Mouse (Mus musculus) neural tube, embryonic 15.5 days (tissue): ENCODE results near the gene Tmem120b. TPM values are rescaled to one million over a fixed set of nuclear protein-coding genes. Genes with fewer than 3 reads are reported as not detected.

Source experiments
- ATAC-seq: fragments of 200-750 bp; cut with Nextera tagmentation; 2 replicates; pipeline ENCODE4 v1.8.0; 2017; ENCODE audit warnings: mild to moderate bottlenecking, moderate TSS enrichment, moderate library complexity; ENCODE audit not compliant: low FRiP score
- H3K27ac ChIP-seq: fragments of 300-500 bp; sonication (generic); replicated peaks from 2 replicates; pipeline ENCODE4 v1.5.1; 2015; ENCODE audit warnings: mild to moderate bottlenecking, inconsistent platforms
- H3K27me3 ChIP-seq: fragments of 300-500 bp; sonication (generic); replicated peaks from 2 replicates; pipeline ENCODE4 v1.6.1; 2015; ENCODE audit warnings: inconsistent platforms
- H3K36me3 ChIP-seq: fragments of 300-500 bp; sonication (generic); 2 replicates; pipeline ENCODE4 v1.6.1; 2015; ENCODE audit warnings: inconsistent platforms
- H3K4me1 ChIP-seq: fragments of 300-500 bp; sonication (generic); 2 replicates; pipeline ENCODE4 v1.6.1; 2015; ENCODE audit warnings: inconsistent platforms
- H3K4me2 ChIP-seq: fragments of 300-500 bp; sonication (generic); 2 replicates; pipeline ENCODE4 v1.6.1; 2015; ENCODE audit warnings: inconsistent platforms, mild to moderate bottlenecking, moderate library complexity
- H3K4me3 ChIP-seq: fragments of 300-500 bp; sonication (generic); replicated peaks from 2 replicates; pipeline ENCODE4 v1.5.1; 2015; ENCODE audit warnings: mild to moderate bottlenecking, inconsistent platforms
- H3K9ac ChIP-seq: fragments of 300-500 bp; sonication (generic); replicated peaks from 2 replicates; pipeline ENCODE4 v1.6.1; 2015; ENCODE audit warnings: mild to moderate bottlenecking, inconsistent platforms
- H3K9me3 ChIP-seq: fragments of 300-500 bp; sonication (generic); replicated peaks from 2 replicates; pipeline ENCODE4 v1.6.1; 2016; ENCODE audit warnings: inconsistent platforms
- WGBS: fragments of 180-500 bp; shearing (Covaris S2); methylation state at CpG from one replicate; pipeline ENCODE4 v1.1.7; 2015; ENCODE audit warnings: mixed read lengths; 5-methylcytosine and 5-hydroxymethylcytosine counted together
- polyA plus RNA-seq: library from polyadenylated mRNA; unstranded; fragments of >200 nt; fragmentation: Nextera tagmentation; extraction: Ambion mirVana; gene quantifications from 2 replicates; pipeline ENCODE4 v1.2.1, GENCODE M21; 2015

Gene Tmem120b
- polyA plus RNA-seq, 1 experiment from 2014 or later, result 19.6 TPM

DNA sequence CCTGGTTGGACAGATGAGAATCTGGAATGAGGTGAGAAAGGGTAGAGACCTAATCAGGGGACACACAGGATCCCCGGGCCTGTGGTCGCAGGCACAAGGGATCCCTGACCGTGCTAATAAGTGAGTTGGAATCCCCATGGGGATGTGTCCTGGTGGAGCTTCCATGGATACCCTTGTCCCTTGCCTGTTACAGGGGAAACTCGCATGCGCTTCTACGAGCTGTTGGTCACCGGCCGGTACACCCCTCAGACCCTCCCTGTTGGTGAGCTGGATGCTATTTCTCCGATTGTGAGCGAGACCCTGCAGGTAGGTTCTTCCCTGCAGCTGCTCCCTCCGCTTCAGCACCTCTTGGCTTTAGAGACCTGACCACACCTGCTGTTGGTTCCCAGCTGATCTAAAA, 78.1 kb downstream of the Tmem120b start:
- peaks cover 33% of the 10 kb centered on the region for H3K36me3 ChIP-seq
- ATAC-seq, result no peak
- 84% methylated on average over 11 of the region's 11 CpGs for WGBS
- no peaks in the 10 kb centered on the region for H3K27me3 ChIP-seq
- no peak overlapping the region for H3K4me3 ChIP-seq
- H3K27ac ChIP-seq, result no peak overlapping the region
- peak overlapping the region; percentile 98; the same call in 1 of the 2 replicates for H3K4me2 ChIP-seq
- H3K9me3 ChIP-seq, result no peaks in the 10 kb centered on the region
- H3K9ac ChIP-seq, result no peak overlapping the region
- H3K4me1 ChIP-seq, result peaks cover 77% of the 10 kb centered on the region

DNA sequence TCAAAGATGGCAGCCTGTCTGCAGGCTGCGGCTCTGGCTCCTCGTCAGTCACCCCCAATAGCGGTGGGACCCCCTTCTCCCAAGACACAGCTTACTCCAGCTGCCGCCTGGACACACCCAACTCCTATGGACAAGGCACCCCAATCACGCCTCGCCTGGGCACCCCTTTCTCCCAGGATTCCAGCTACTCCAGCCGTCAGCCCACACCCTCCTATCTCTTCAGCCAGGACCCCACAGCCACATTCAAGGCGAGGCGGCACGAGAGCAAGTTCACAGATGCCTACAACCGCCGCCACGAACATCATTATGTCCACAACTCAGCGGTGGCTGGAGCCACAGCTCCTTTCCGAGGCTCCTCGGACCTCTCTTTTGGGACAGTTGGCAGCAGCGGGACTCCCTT, 79.4 kb downstream of the Tmem120b start:
- Histone ChIP-seq H3K27me3 (no peaks in the 10 kb centered on the region), H3K4me2 (no peak overlapping the region), H3K36me3 (peaks cover 39% of the 10 kb centered on the region), H3K9ac (no peak overlapping the region), H3K4me1 (peaks cover 85% of the 10 kb centered on the region), H3K9me3 (no peaks in the 10 kb centered on the region), H3K4me3 (no peak overlapping the region), H3K27ac (no peak overlapping the region)
- WGBS, result 86% methylated on average over 17 of the region's 17 CpGs
- ATAC-seq, result no peak

DNA sequence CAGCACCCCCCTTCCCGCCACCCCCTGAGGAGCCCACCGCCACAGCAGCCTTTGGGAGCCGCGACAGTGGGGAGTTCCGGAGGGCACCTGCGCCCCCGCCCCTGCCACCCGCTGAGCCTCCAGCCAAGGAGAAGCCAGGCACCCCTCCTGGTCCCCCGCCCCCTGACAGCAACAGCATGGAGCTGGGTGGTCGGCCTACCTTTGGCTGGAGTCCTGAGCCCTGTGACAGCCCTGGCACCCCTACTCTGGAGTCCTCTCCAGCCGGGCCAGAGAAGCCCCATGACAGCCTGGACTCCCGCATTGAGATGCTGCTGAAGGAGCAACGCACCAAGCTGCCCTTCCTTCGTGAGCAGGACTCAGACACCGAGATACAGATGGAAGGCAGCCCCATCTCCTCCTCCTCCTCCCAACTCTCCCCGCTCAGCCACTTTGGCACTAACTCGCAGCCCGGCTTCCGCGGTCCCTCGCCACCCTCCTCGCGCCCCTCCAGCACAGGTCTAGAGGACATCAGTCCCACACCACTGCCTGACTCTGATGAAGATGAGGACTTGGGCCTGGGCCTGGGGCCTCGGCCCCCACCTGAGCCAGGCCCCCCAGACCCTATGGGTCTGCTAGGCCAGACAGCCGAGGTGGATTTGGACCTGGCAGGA, 80.0 kb downstream of the Tmem120b start:
- Histone ChIP-seq H3K27ac (no peak overlapping the region), H3K27me3 (no peaks in the 10 kb centered on the region), H3K9me3 (no peaks in the 10 kb centered on the region), H3K36me3 (peaks cover 45% of the 10 kb centered on the region), H3K4me3 (no peak overlapping the region), H3K9ac (no peak overlapping the region), H3K4me1 (peaks cover 85% of the 10 kb centered on the region), H3K4me2 (peak overlapping the region; percentile 73)
- 77% methylated on average over 25 of the region's 25 CpGs for WGBS
- ATAC-seq, result no peak

DNA sequence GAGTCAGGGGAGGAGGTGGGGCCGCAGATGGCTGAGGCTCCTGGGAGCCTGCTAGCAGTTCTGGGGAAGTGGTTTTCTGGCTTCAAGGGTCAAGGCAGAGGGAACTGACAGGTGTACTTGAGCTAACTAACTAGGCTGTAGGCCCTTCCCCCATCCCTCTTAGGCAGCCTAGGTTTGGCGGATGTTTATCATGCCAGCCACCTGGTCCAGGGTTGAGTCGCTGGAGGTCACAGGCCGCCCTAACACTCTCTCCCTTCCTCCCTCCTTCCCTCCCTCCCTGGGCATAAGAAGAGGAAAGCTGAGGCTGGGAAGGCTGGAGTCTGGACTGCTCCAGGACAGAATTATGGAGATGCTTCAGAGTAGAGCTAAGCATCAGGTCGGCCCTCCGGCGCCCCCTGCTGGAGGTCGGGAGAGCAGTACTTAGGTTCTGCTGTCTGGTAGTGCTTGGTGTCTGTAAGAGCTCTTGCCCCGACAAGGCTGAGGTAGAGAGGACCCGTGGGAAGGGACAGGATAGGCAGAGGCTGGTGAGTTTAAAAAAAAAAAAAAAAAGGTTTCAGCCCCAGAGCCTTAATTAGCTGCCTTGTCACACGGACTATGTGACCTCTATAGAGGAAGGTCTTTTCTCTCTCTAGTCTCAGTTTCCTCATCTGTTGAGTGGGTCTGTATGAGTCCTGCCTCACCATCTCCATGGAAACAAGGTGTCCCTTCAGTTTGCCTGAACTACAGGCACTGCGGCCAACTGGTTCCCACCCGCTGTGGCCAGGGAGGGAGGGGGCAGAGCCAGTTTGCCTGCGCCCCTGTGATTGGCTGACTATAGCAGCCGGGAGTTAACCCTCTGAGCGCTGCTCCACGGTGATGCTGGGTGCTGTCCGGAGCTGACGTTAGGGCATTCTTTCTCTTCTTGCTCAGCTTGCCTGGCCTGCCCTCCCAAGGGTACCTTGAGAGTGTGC, 81.5 kb downstream of the Tmem120b start:
- Histone ChIP-seq H3K4me3 (peak overlapping the region; percentile 43), H3K4me2 (peak overlapping the region; percentile 73), H3K27ac (no peak overlapping the region), H3K9ac (peak overlapping the region; percentile 37), H3K27me3 (no peaks in the 10 kb centered on the region), H3K9me3 (no peaks in the 10 kb centered on the region), H3K36me3 (peaks cover 58% of the 10 kb centered on the region), H3K4me1 (peaks cover 73% of the 10 kb centered on the region)
- ATAC-seq, result peak; percentile 79
- 8% methylated on average over 19 of the region's 19 CpGs for WGBS

DNA sequence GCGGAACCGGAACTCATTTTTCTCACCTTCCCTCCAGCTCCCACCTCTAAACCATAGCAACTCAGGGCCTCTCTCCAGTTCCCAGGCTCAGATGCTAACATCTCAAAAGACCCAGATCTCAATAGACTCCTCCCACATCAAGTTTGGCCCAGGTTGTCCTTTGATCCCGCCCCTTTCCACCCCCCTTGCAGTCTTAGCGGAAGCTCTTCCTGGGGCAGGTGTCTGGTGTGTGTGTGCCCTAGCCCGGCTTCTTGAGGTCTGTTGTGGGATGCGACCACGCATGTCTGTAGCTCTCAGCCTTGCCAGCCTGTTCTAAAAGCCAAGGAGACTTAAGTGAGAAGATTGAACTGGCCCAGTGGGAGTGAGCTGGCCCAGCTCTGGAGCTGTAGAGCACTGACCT, 82.4 kb downstream of the Tmem120b start:
- no peak overlapping the region for H3K27ac ChIP-seq
- WGBS, result 36% methylated on average over 7 of the region's 7 CpGs

DNA sequence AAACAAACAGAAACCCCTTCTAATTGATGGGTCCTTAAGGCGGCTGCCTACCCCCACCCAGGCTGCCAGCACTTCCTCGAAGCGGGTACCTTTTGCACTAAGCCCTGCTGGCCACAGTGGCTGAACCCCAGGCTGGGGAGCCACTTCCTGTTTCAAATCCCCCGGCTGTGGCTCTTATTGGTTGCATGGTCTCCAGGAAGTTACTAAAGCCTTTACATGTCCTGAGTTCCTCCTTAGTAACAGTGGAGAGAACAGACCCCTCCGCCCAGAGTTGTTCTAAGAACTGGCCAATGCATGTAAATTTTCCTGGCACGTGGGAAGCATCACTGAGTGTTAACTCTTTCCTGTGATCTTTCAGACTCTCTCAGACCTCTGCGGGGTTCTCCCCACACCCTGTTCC, 82.9 kb downstream of the Tmem120b start:
- 37% methylated on average over 7 of the region's 7 CpGs for WGBS
- Histone ChIP-seq H3K9ac (no peak overlapping the region), H3K4me2 (peak overlapping the region; percentile 73), H3K9me3 (no peaks in the 10 kb centered on the region), H3K4me3 (peak overlapping the region; percentile 43), H3K27me3 (no peaks in the 10 kb centered on the region), H3K36me3 (peaks cover 64% of the 10 kb centered on the region), H3K4me1 (peaks cover 59% of the 10 kb centered on the region), H3K27ac (no peak overlapping the region)
- 0 out of 2 replicates have a peak, but pooled peaks have one; percentile 6 for ATAC-seq

More for the DNA sequence above, 82.4 kb downstream of the Tmem120b start:
- ATAC-seq, result peak; percentile 11; the same call in 1 of the 2 replicates
- no peaks in the 10 kb centered on the region for H3K9me3 ChIP-seq
- peaks cover 64% of the 10 kb centered on the region for H3K4me1 ChIP-seq
- H3K4me3 ChIP-seq, result peak overlapping the region; percentile 43
- H3K36me3 ChIP-seq, result peaks cover 62% of the 10 kb centered on the region
- no peaks in the 10 kb centered on the region for H3K27me3 ChIP-seq
- peak overlapping the region; percentile 73 for H3K4me2 ChIP-seq
- H3K9ac ChIP-seq, result peak overlapping the region; percentile 37

DNA sequence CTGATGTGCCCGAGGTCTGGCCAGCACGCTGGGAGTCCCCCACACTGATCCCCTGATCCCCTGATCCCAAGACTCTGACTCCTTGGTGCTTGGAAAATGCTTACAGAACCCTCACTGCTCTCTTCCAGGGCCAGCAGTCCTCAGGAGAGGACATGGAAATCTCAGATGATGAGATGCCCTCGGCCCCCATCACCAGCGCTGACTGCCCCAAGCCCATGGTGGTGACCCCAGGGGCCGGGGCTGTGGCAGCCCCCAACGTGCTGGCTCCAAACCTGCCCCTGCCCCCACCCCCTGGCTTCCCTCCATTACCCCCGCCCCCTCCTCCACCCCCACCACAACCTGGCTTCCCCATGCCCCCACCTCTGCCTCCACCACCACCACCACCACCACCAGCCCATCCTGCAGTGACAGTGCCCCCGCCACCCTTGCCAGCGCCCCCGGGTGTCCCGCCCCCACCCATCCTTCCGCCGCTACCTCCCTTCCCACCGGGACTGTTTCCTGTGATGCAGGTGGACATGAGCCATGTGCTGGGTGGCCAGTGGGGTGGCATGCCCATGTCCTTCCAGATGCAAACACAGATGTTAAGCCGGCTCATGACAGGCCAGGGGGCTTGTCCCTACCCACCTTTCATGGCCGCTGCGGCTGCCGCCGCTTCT, 83.6 kb downstream of the Tmem120b start:
- peaks cover 61% of the 10 kb centered on the region for H3K36me3 ChIP-seq
- no peak for ATAC-seq

DNA sequence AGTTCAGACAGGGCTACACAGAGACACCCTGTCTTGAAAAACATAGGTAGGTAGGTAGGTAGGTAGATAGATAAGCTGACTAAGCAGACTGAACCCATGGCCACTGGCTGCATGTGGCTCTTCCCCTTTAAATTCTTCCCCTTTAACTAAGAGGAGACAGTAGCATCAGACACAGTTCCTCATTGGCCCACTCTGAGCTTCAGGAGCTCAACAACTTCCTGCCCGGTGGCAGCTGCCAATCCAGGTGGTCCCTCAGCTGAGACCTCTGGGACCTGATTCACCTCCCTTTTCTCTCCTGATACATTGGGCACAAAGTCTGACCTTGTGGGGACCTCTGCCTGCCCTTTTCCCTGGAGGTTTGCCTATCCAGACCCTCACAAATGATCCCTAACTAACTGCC, 84.7 kb downstream of the Tmem120b start:
- Histone ChIP-seq H3K9ac (no peak overlapping the region), H3K27me3 (no peaks in the 10 kb centered on the region), H3K4me1 (peaks cover 42% of the 10 kb centered on the region), H3K4me2 (no peak overlapping the region), H3K27ac (no peak overlapping the region), H3K9me3 (no peaks in the 10 kb centered on the region), H3K36me3 (peaks cover 61% of the 10 kb centered on the region), H3K4me3 (no peak overlapping the region)
- ATAC-seq, result no peak
- 67% methylated on average over 1 of the region's 1 CpGs for WGBS

More for the DNA sequence above, 83.6 kb downstream of the Tmem120b start:
- no peaks in the 10 kb centered on the region for H3K27me3 ChIP-seq
- WGBS, result 93% methylated on average over 18 of the region's 19 CpGs
- H3K4me2 ChIP-seq, result peak overlapping the region; percentile 73
- H3K9ac ChIP-seq, result no peak overlapping the region
- H3K9me3 ChIP-seq, result no peaks in the 10 kb centered on the region
- H3K4me3 ChIP-seq, result no peak overlapping the region
- H3K27ac ChIP-seq, result no peak overlapping the region
- peaks cover 52% of the 10 kb centered on the region for H3K4me1 ChIP-seq

DNA sequence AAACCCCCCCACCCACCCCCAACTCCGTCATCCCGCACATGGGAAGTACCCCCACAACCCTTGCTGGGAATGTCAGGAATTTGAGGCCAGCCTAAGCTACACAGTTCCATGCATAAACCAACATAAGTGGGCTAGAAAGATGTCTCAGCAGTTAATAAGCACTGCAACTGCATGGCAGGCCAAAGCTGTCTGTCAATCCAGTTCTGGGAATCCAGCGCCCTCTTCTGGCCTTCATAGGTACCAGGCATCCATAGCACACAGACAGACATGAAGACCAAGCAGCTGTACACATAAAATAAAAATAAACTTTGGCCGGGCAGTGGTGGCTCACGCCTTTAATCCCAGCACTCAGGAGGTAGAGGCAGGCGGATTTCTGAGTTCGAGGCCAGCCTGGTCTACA, 87.2 kb downstream of the Tmem120b start:
- ATAC-seq, result no peak
- WGBS, result 69% methylated on average over 7 of the region's 7 CpGs

DNA sequence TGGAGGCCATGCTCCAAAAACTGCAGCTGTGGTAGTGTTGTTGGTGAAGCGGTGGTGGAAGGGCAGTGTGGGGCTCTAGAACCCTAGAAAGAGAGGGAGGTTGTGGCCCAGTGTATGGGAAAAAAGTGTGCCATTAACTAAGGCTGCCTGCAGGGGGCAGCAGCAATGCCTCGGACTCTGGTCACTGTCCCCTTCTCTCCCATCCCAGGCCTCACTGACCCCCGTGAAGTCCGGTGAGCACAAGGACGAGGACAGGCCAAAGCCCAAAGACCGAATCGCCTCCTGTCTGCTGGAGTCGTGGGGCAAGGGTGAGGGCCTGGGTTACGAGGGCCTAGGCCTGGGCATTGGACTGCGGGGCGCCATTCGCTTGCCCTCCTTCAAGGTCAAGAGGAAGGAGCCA, 88.5 kb downstream of the Tmem120b start:
- 89% methylated on average over 12 of the region's 12 CpGs for WGBS
- no peaks in the 10 kb centered on the region for H3K27me3 ChIP-seq
- no peak overlapping the region for H3K27ac ChIP-seq
- ATAC-seq, result no peak
- no peaks in the 10 kb centered on the region for H3K9me3 ChIP-seq
- H3K4me3 ChIP-seq, result no peak overlapping the region
- peaks cover 84% of the 10 kb centered on the region for H3K36me3 ChIP-seq
- no peak overlapping the region for H3K9ac ChIP-seq
- no peak overlapping the region for H3K4me2 ChIP-seq
- peaks cover 4% of the 10 kb centered on the region; the same call in 1 of the 2 replicates for H3K4me1 ChIP-seq

More for the DNA sequence above, 87.2 kb downstream of the Tmem120b start:
- peaks cover 73% of the 10 kb centered on the region for H3K36me3 ChIP-seq
- H3K27ac ChIP-seq, result no peak overlapping the region
- H3K9ac ChIP-seq, result no peak overlapping the region
- H3K4me2 ChIP-seq, result no peak overlapping the region
- H3K27me3 ChIP-seq, result no peaks in the 10 kb centered on the region
- H3K4me1 ChIP-seq, result peaks cover 17% of the 10 kb centered on the region
- H3K9me3 ChIP-seq, result no peaks in the 10 kb centered on the region
- H3K4me3 ChIP-seq, result no peak overlapping the region

DNA sequence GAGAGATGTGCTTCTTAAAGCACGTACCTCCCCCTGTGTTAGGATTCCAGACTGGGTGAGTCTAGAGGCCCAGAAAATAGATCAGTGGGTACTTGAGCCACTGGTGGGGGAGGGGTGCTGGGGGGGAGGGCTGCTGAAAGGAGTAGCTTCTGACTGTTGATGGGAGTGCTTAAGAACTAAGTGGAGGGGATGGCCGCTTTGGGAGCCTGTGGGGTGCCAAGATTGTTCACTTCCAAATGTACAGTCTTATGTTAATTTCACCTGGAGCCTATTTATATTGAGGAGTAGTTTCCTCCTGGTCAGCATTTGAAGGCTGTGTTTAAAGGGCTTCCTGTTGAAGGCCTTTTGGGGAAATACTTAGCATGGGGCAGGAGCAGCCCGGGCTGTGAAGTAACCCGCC, 89.8 kb downstream of the Tmem120b start:
- Histone ChIP-seq H3K27me3 (no peaks in the 10 kb centered on the region), H3K4me2 (no peak overlapping the region), H3K4me3 (no peak overlapping the region), H3K27ac (no peak overlapping the region), H3K9me3 (no peaks in the 10 kb centered on the region), H3K4me1 (no peaks in the 10 kb centered on the region; the same call in 1 of the 2 replicates), H3K36me3 (peaks cover 84% of the 10 kb centered on the region), H3K9ac (no peak overlapping the region)
- 92% methylated on average over 4 of the region's 4 CpGs for WGBS
- no peak for ATAC-seq
